Mouse (Mus musculus) heart, adult 2 months (tissue): ENCODE measurements around the gene Gnl3l.

ENCODE experiments used
- CTCF ChIP-seq: fragments of 200-600 bp; IDR thresholded peaks from 2 replicates; pipeline ENCODE4 v1.8.1; 2022; ENCODE audit warnings: antibody characterized with exemption, mild to moderate bottlenecking, moderate library complexity
- POLR2A ChIP-seq: fragments of 200-500 bp; IDR thresholded peaks from 2 replicates; pipeline ENCODE4 v1.6.1; 2011; ENCODE audit warnings: mild to moderate bottlenecking, low read depth, low read length, control low read depth; ENCODE audit not compliant: insufficient read depth

- TF ChIP-seq CTCF (no peak), POLR2A (peak; percentile 58)
These were observed 29.8 kb upstream of the Gnl3l start for GRCm38 (mm10) chrX:151046777-151047430.
